In genomic region chr2:118373572-118374279, GRCm38 (mm10) we compare ENCODE assay signal across 8 mouse cellular contexts. TPM values are rescaled to one million over a fixed set of nuclear protein-coding genes. Genes with fewer than 3 reads are reported as not detected.
A peak's percentile ranks its signal among the peaks of the same experiment; 100 is the strongest.
DNase-seq lines count a peak whose midpoint lies in the region; ATAC-seq and TF ChIP-seq lines count a peak whose summit lies in the region.

No protein-coding gene starts in this region.

- peak overlapping the region; percentile 52 for H3K9ac ChIP-seq in heart, embryonic 14.5 days (ENCODE audit: low read length)
- peak overlapping the region; percentile 46 for H3K9ac ChIP-seq in kidney, postnatal 0 days (ENCODE audit: low read depth, low read length)
- peak overlapping the region; percentile 78 for H3K9ac ChIP-seq in midbrain, postnatal 0 days (replicated peaks; ENCODE audit: low read length, poor library complexity, severe bottlenecking)

- peak overlapping the region; percentile 60 for H3K4me3 ChIP-seq in forebrain, embryonic 10.5 days
- H3K4me3 ChIP-seq in heart, embryonic 14.5 days (ENCODE audit: control insufficient read depth in 1 of 2, insufficient read depth in 1 of 2, low read depth in 1 of 2, low read length in 2 of 2) = peak overlapping the region; percentile 42 to 50
- H3K4me3 ChIP-seq in kidney, postnatal 0 days (replicated peaks; ENCODE audit: low read depth, low read length) = peak overlapping the region; percentile 43
- H3K4me3 ChIP-seq in midbrain, postnatal 0 days (ENCODE audit: low read depth, low read length) = peak overlapping the region; percentile 60

- peak; percentile 75 for ATAC-seq in heart, embryonic 14.5 days (ENCODE audit: insufficient number of reproducible peaks, insufficient read depth, low FRiP score, low read depth)
- ATAC-seq in kidney, postnatal 0 days (replicated peaks; ENCODE audit: low FRiP score, low read depth) = peak; percentile 94
- peak; percentile 95 for ATAC-seq in midbrain, postnatal 0 days (ENCODE audit: low FRiP score)

- H3K4me2 ChIP-seq in heart, embryonic 14.5 days (ENCODE audit: low read length) = peak overlapping the region; percentile 99
- H3K4me2 ChIP-seq in kidney, postnatal 0 days (ENCODE audit: low read length) = peak overlapping the region; percentile 81
- peak overlapping the region; percentile 97 for H3K4me2 ChIP-seq in midbrain, postnatal 0 days (ENCODE audit: low read depth, low read length, poor library complexity, severe bottlenecking)

- 3% methylated on average over 43 of the region's 43 CpGs for WGBS in forebrain, embryonic 10.5 days
- WGBS in heart, embryonic 14.5 days = 3% methylated on average over 37 of the region's 43 CpGs
- 2% methylated on average over 43 of the region's 43 CpGs for WGBS in kidney, postnatal 0 days
- 2% methylated on average over 42 of the region's 43 CpGs for WGBS in midbrain, postnatal 0 days

- peaks cover 19% of the 10 kb centered on the region for H3K4me1 ChIP-seq in forebrain, embryonic 10.5 days
- peaks cover 4 to 18% of the 10 kb centered on the region in 2 experiments; a peak in 3 of 4 replicates for H3K4me1 ChIP-seq in heart, embryonic 14.5 days (ENCODE audit: control insufficient read depth in 2 of 2, insufficient read depth in 2 of 2, low read length in 2 of 2)
- H3K4me1 ChIP-seq in kidney, postnatal 0 days (replicated peaks; ENCODE audit: insufficient read depth, low read length) = peaks cover 14% of the 10 kb centered on the region; the same call in 1 of the 2 replicates
- H3K4me1 ChIP-seq in midbrain, postnatal 0 days (ENCODE audit: insufficient read depth, low read length) = no peaks in the 10 kb centered on the region

- H3K9me3 ChIP-seq in forebrain, embryonic 10.5 days = no peaks in the 10 kb centered on the region
- H3K9me3 ChIP-seq in heart, embryonic 14.5 days (ENCODE audit: control insufficient read depth, low read length) = no peaks in the 10 kb centered on the region
- no peaks in the 10 kb centered on the region for H3K9me3 ChIP-seq in kidney, postnatal 0 days (replicated peaks; ENCODE audit: low read length)
- no peaks in the 10 kb centered on the region for H3K9me3 ChIP-seq in midbrain, postnatal 0 days (ENCODE audit: low read length)

- peaks cover 85% of the 10 kb centered on the region for H3K27me3 ChIP-seq in forebrain, embryonic 10.5 days (ENCODE audit: poor library complexity, severe bottlenecking)
- H3K27me3 ChIP-seq in heart, embryonic 14.5 days (ENCODE audit: control insufficient read depth, insufficient read depth, low read length) = peaks cover 38% of the 10 kb centered on the region
- no peaks in the 10 kb centered on the region; the same call in 1 of the 2 replicates for H3K27me3 ChIP-seq in kidney, postnatal 0 days (ENCODE audit: insufficient read depth, low read length)
- H3K27me3 ChIP-seq in midbrain, postnatal 0 days (ENCODE audit: insufficient read depth, low read length) = peaks cover 3% of the 10 kb centered on the region; the same call in 1 of the 2 replicates

- no peaks in the 10 kb centered on the region for H3K36me3 ChIP-seq in forebrain, embryonic 10.5 days (replicated peaks)
- H3K36me3 ChIP-seq in heart, embryonic 14.5 days (ENCODE audit: control insufficient read depth, insufficient read depth, low read length) = no peaks in the 10 kb centered on the region
- H3K36me3 ChIP-seq in kidney, postnatal 0 days (ENCODE audit: insufficient read depth, low read length) = no peaks in the 10 kb centered on the region
- no peaks in the 10 kb centered on the region for H3K36me3 ChIP-seq in midbrain, postnatal 0 days (ENCODE audit: insufficient read depth, low read length)

- peak overlapping the region; percentile 82 for H3K27ac ChIP-seq in forebrain, embryonic 10.5 days
- H3K27ac ChIP-seq in heart, embryonic 14.5 days (replicated peaks in 1 of 2; ENCODE audit: control insufficient read depth in 1 of 2, insufficient read depth in 1 of 2, low read depth in 2 of 2, low read length in 2 of 2) = no peak overlapping the region
- H3K27ac ChIP-seq in kidney, postnatal 0 days = no peak overlapping the region
- peak overlapping the region; percentile 79 for H3K27ac ChIP-seq in midbrain, postnatal 0 days (ENCODE audit: low read depth, low read length)

- DNase-seq in urinary bladder, adult 18-20 months (ENCODE audit: low spot score in 2 of 2) = peak; percentile 30 to 46
- DNase-seq in urinary bladder, postnatal 10 days (ENCODE audit: low spot score) = no peak
- peak; percentile 83 for DNase-seq in forebrain, embryonic 10.5 days (ENCODE audit: extremely low spot score, low spot score)
- peak; percentile 90 for DNase-seq in kidney, postnatal 0 days (ENCODE audit: low spot score)
- peak; percentile 68 for DNase-seq in liver
- DNase-seq in midbrain, postnatal 0 days (ENCODE audit: low spot score) = peak; percentile 90
- peak; percentile 54 to 73 for DNase-seq in spleen, postnatal 14 days (ENCODE audit: low spot score in 2 of 2)

- TF ChIP-seq CTCF in kidney, postnatal 0 days (IDR thresholded peaks at IDR 0.05; ENCODE audit: low read depth) = peak; percentile 50
- TF ChIP-seq CTCF in midbrain, postnatal 0 days (IDR thresholded peaks at IDR 0.05) = peak; percentile 58

RNA-seq across cellular contexts. Expression of gene Gpr176, which starts 0.5 kb away (rescaled TPM):
- polyA plus RNA-seq in forebrain, embryonic 10.5 days (2016; fragmentation: Nextera tagmentation; extraction: Ambion mirVana) = 0.04 and 0.17 TPM in 2 replicates
- 0.53 and 0.76 TPM in 2 replicates for polyA plus RNA-seq in heart, embryonic 14.5 days (2014; fragmentation: Nextera tagmentation; extraction: Ambion mirVana)
- polyA plus RNA-seq in kidney, postnatal 0 days (2015; fragmentation: Nextera tagmentation; extraction: Ambion mirVana) = 2.1 and 2.3 TPM in 2 replicates
- total RNA-seq in midbrain, postnatal 0 days (2014; rRNA removed) = 13.1 and 15.1 TPM in 2 replicates
- 9.0 and 9.3 TPM in 2 replicates for polyA plus RNA-seq in midbrain, postnatal 0 days (2015; fragmentation: Nextera tagmentation; extraction: Ambion mirVana)

RNA-seq across cellular contexts. Expression of gene Eif2ak4, which starts 14.7 kb away (rescaled TPM):
- 14.0 and 14.2 TPM in 2 replicates for polyA plus RNA-seq in forebrain, embryonic 10.5 days (2016; fragmentation: Nextera tagmentation; extraction: Ambion mirVana)
- polyA plus RNA-seq in heart, embryonic 14.5 days (2014; fragmentation: Nextera tagmentation; extraction: Ambion mirVana) = 6.7 and 8.2 TPM in 2 replicates
- polyA plus RNA-seq in kidney, postnatal 0 days (2015; fragmentation: Nextera tagmentation; extraction: Ambion mirVana) = 8.0 TPM in 2 replicates
- 17.2 TPM in 2 replicates for total RNA-seq in midbrain, postnatal 0 days (2014; rRNA removed)
- 7.6 and 8.5 TPM in 2 replicates for polyA plus RNA-seq in midbrain, postnatal 0 days (2015; fragmentation: Nextera tagmentation; extraction: Ambion mirVana)

Comparison
In these comparisons a context has a peak if more than half of its experiments do, and no peak if none do; other contexts are left out.
1. H3K27ac ChIP-seq: peak in forebrain, embryonic 10.5 days (single experiment) and midbrain, postnatal 0 days (single experiment); none in heart, embryonic 14.5 days (0 of 2) and kidney, postnatal 0 days (single experiment).
2. Peak in every context shown above with its lines, with median percentiles within 50 percentile points of each other: H3K4me3 ChIP-seq, ATAC-seq, H3K4me2 ChIP-seq and H3K9ac ChIP-seq.